ENCODE assay signal across 8 mouse cellular contexts in genomic region chr5:24424861-24425411, GRCm38 (mm10). TPM values are rescaled to one million over a fixed set of nuclear protein-coding genes. Genes with fewer than 3 reads are reported as not detected.
DNase-seq lines count a peak whose midpoint lies in the region; ATAC-seq and TF ChIP-seq lines count a peak whose summit lies in the region.

No protein-coding gene starts in this region.

- peaks cover 2% of the 10 kb centered on the region; the same call in 1 of the 2 replicates for H3K27me3 ChIP-seq in forebrain, embryonic 11.5 days (ENCODE audit: control insufficient read depth, insufficient read depth, low read length)
- H3K27me3 ChIP-seq in heart, postnatal 0 days (ENCODE audit: control insufficient read depth, insufficient read depth, low read length) = no peaks in the 10 kb centered on the region
- no peaks in the 10 kb centered on the region for H3K27me3 ChIP-seq in lung, embryonic 15.5 days

- ATAC-seq in forebrain, embryonic 11.5 days (replicated peaks; ENCODE audit: low FRiP score) = no peak
- ATAC-seq in heart, postnatal 0 days (ENCODE audit: insufficient read depth, low read depth) = peak; percentile 45
- peak; percentile 50 for ATAC-seq in lung, embryonic 15.5 days (ENCODE audit: borderline replicate concordance, extremely low read depth, low FRiP score, low TSS enrichment)

- WGBS in bone marrow, adult 2 months = under 1% methylated on average over 58 of the region's 60 CpGs
- WGBS in forebrain, embryonic 11.5 days = under 1% methylated on average over 47 of the region's 60 CpGs
- WGBS in heart, postnatal 0 days = 1% methylated on average over 53 of the region's 60 CpGs
- under 1% methylated on average over 58 of the region's 60 CpGs for WGBS in lung, embryonic 15.5 days

- no peaks in the 10 kb centered on the region; the same call in 1 of the 2 replicates for H3K4me1 ChIP-seq in bone marrow, adult 2 months (ENCODE audit: control insufficient read depth, insufficient read depth, low read length)
- peaks cover 38% of the 10 kb centered on the region for H3K4me1 ChIP-seq in forebrain, embryonic 11.5 days (replicated peaks; ENCODE audit: control insufficient read depth, insufficient read depth, low read length)
- H3K4me1 ChIP-seq in heart, postnatal 0 days (ENCODE audit: control insufficient read depth, insufficient read depth) = peaks cover 24% of the 10 kb centered on the region
- peaks cover 55% of the 10 kb centered on the region for H3K4me1 ChIP-seq in lung, embryonic 15.5 days

- no peak for TF ChIP-seq CTCF in bone marrow, adult 2 months (IDR thresholded peaks at IDR 0.05; ENCODE audit: control insufficient read depth, insufficient read depth, low read length)
- no peak for TF ChIP-seq CTCF in heart, postnatal 0 days (IDR thresholded peaks at IDR 0.05; ENCODE audit: low read depth)

- TF ChIP-seq POLR2A in bone marrow, adult 2 months (IDR thresholded peaks at IDR 0.05; ENCODE audit: borderline replicate concordance, control insufficient read depth, low read depth, low read length) = peak; percentile 48; the same call in 1 of the 2 replicates

- DNase-seq in CD4-positive helper T cell, adult 2 months (ENCODE audit: low read depth, low spot score) = peak; percentile 95
- peak; percentile 91 for DNase-seq in forebrain, embryonic 11.5 days (ENCODE audit: low spot score)
- DNase-seq in heart, postnatal 0 days (ENCODE audit: low spot score) = peak; percentile 93
- peak; percentile 87 to 95 for DNase-seq in kidney, postnatal 36 days
- DNase-seq in ovary, postnatal 10 days (ENCODE audit: low spot score) = peak; percentile 75
- DNase-seq in thymus, postnatal 0 days (ENCODE audit: low spot score) = peak; percentile 93

- TF ChIP-seq EP300 in heart, postnatal 0 days (IDR thresholded peaks at IDR 0.05; ENCODE audit: low read depth) = no peak

- peak overlapping the region; percentile 95 for H3K27ac ChIP-seq in bone marrow, adult 2 months (ENCODE audit: control insufficient read depth, insufficient read depth, low read depth, low read length, poor library complexity)
- peak overlapping the region; percentile 21; the same call in 1 of the 2 replicates for H3K27ac ChIP-seq in forebrain, embryonic 11.5 days (ENCODE audit: low read depth, low read length)
- peak overlapping the region; percentile 96 for H3K27ac ChIP-seq in heart, postnatal 0 days (ENCODE audit: low read depth)
- H3K27ac ChIP-seq in lung, embryonic 15.5 days = peak overlapping the region; percentile 94

- no peaks in the 10 kb centered on the region; the same call in 1 of the 2 replicates for H3K36me3 ChIP-seq in forebrain, embryonic 11.5 days (ENCODE audit: control insufficient read depth, insufficient read depth, low read length)
- peaks cover 18% of the 10 kb centered on the region for H3K36me3 ChIP-seq in heart, postnatal 0 days (replicated peaks; ENCODE audit: control insufficient read depth, insufficient read depth, low read length)
- peaks cover 9% of the 10 kb centered on the region for H3K36me3 ChIP-seq in lung, embryonic 15.5 days

- peak overlapping the region; percentile 77 for H3K4me2 ChIP-seq in forebrain, embryonic 11.5 days (ENCODE audit: low read depth, low read length, severe bottlenecking)
- peak overlapping the region; percentile 77 for H3K4me2 ChIP-seq in heart, postnatal 0 days (ENCODE audit: low read depth, low read length)
- peak overlapping the region; percentile 91 for H3K4me2 ChIP-seq in lung, embryonic 15.5 days

- no peaks in the 10 kb centered on the region for H3K9me3 ChIP-seq in forebrain, embryonic 11.5 days (ENCODE audit: control insufficient read depth, low read length)
- no peaks in the 10 kb centered on the region for H3K9me3 ChIP-seq in heart, postnatal 0 days (replicated peaks; ENCODE audit: control insufficient read depth, low read length)
- H3K9me3 ChIP-seq in lung, embryonic 15.5 days = no peaks in the 10 kb centered on the region

- peak overlapping the region; percentile 64 for H3K9ac ChIP-seq in forebrain, embryonic 11.5 days (ENCODE audit: low read length)
- H3K9ac ChIP-seq in heart, postnatal 0 days (replicated peaks; ENCODE audit: low read depth, low read length) = peak overlapping the region; percentile 70
- H3K9ac ChIP-seq in lung, embryonic 15.5 days = peak overlapping the region; percentile 75

- peak overlapping the region; percentile 82 for H3K4me3 ChIP-seq in bone marrow, adult 2 months (replicated peaks; ENCODE audit: control insufficient read depth, low read depth, low read length)
- peak overlapping the region; percentile 60 for H3K4me3 ChIP-seq in forebrain, embryonic 11.5 days (ENCODE audit: low read depth, low read length)
- peak overlapping the region; percentile 72 for H3K4me3 ChIP-seq in heart, postnatal 0 days (ENCODE audit: low read depth, low read length)
- H3K4me3 ChIP-seq in lung, embryonic 15.5 days = peak overlapping the region; percentile 77

RNA-seq across cellular contexts. Expression of gene Slc4a2, which starts 1.3 kb away (rescaled TPM):
- 13.6 and 42.9 TPM in 2 replicates for polyA plus RNA-seq in bone marrow, adult 2 months (2011; ENCODE audit: insufficient read depth, insufficient read length, low replicate concordance, missing spikeins)
- 28.4 and 28.7 TPM in 2 replicates for polyA plus RNA-seq in forebrain, embryonic 11.5 days (2014; fragmentation: Nextera tagmentation; extraction: Ambion mirVana)
- 74.9 and 110 TPM in 2 replicates for total RNA-seq in heart, postnatal 0 days (2014; rRNA removed; ENCODE audit: low replicate concordance)
- 20.8 and 21.5 TPM in 2 replicates for polyA plus RNA-seq in heart, postnatal 0 days (2015; fragmentation: Nextera tagmentation; extraction: Ambion mirVana)
- 40.4 and 44.4 TPM in 2 replicates for polyA plus RNA-seq in lung, embryonic 15.5 days (2015; fragmentation: Nextera tagmentation; extraction: Ambion mirVana)
- 23.2 and 26.6 TPM in 2 replicates for polyA plus RNA-seq in thymus, postnatal 0 days (2015; fragmentation: Nextera tagmentation; extraction: Ambion mirVana)

RNA-seq across cellular contexts. Expression of gene Cdk5, which starts 1.6 kb away (rescaled TPM):
- 28.2 and 54.7 TPM in 2 replicates for polyA plus RNA-seq in bone marrow, adult 2 months (2011; ENCODE audit: insufficient read depth, insufficient read length, low replicate concordance, missing spikeins)
- polyA plus RNA-seq in forebrain, embryonic 11.5 days (2014; fragmentation: Nextera tagmentation; extraction: Ambion mirVana) = 47.5 and 53.9 TPM in 2 replicates
- 17.3 and 21.6 TPM in 2 replicates for total RNA-seq in heart, postnatal 0 days (2014; rRNA removed; ENCODE audit: low replicate concordance)
- 30.9 and 32.2 TPM in 2 replicates for polyA plus RNA-seq in heart, postnatal 0 days (2015; fragmentation: Nextera tagmentation; extraction: Ambion mirVana)
- 38.6 and 43.4 TPM in 2 replicates for polyA plus RNA-seq in lung, embryonic 15.5 days (2015; fragmentation: Nextera tagmentation; extraction: Ambion mirVana)
- polyA plus RNA-seq in thymus, postnatal 0 days (2015; fragmentation: Nextera tagmentation; extraction: Ambion mirVana) = 31.4 and 35.1 TPM in 2 replicates

RNA-seq across cellular contexts. Expression of gene Asic3, which starts 11.7 kb away (rescaled TPM):
- not detected in 2 replicates for polyA plus RNA-seq in bone marrow, adult 2 months (2011; ENCODE audit: insufficient read depth, insufficient read length, low replicate concordance, missing spikeins)
- not detected in 2 replicates for polyA plus RNA-seq in forebrain, embryonic 11.5 days (2014; fragmentation: Nextera tagmentation; extraction: Ambion mirVana)
- total RNA-seq in heart, postnatal 0 days (2014; rRNA removed; ENCODE audit: low replicate concordance) = not detected in 2 replicates
- 0.08 and 0.10 TPM in 2 replicates for polyA plus RNA-seq in heart, postnatal 0 days (2015; fragmentation: Nextera tagmentation; extraction: Ambion mirVana)
- polyA plus RNA-seq in lung, embryonic 15.5 days (2015; fragmentation: Nextera tagmentation; extraction: Ambion mirVana) = 0.16 TPM in 2 replicates
- 0.34 and 0.54 TPM in 2 replicates for polyA plus RNA-seq in thymus, postnatal 0 days (2015; fragmentation: Nextera tagmentation; extraction: Ambion mirVana)

RNA-seq across cellular contexts. Expression of gene Fastk, which starts 20.2 kb away (rescaled TPM):
- 54.3 and 81.0 TPM in 2 replicates for polyA plus RNA-seq in bone marrow, adult 2 months (2011; ENCODE audit: insufficient read depth, insufficient read length, low replicate concordance, missing spikeins)
- polyA plus RNA-seq in forebrain, embryonic 11.5 days (2014; fragmentation: Nextera tagmentation; extraction: Ambion mirVana) = 104 and 116 TPM in 2 replicates
- 368 and 470 TPM in 2 replicates for total RNA-seq in heart, postnatal 0 days (2014; rRNA removed; ENCODE audit: low replicate concordance)
- 219 and 223 TPM in 2 replicates for polyA plus RNA-seq in heart, postnatal 0 days (2015; fragmentation: Nextera tagmentation; extraction: Ambion mirVana)
- 91.2 and 96.3 TPM in 2 replicates for polyA plus RNA-seq in lung, embryonic 15.5 days (2015; fragmentation: Nextera tagmentation; extraction: Ambion mirVana)
- polyA plus RNA-seq in thymus, postnatal 0 days (2015; fragmentation: Nextera tagmentation; extraction: Ambion mirVana) = 86.0 and 88.5 TPM in 2 replicates

RNA-seq across cellular contexts. Expression of gene Tmub1, which starts 22.7 kb away (rescaled TPM):
- 14.4 and 22.1 TPM in 2 replicates for polyA plus RNA-seq in bone marrow, adult 2 months (2011; ENCODE audit: insufficient read depth, insufficient read length, low replicate concordance, missing spikeins)
- polyA plus RNA-seq in forebrain, embryonic 11.5 days (2014; fragmentation: Nextera tagmentation; extraction: Ambion mirVana) = 30.2 and 31.8 TPM in 2 replicates
- 30.8 and 36.7 TPM in 2 replicates for total RNA-seq in heart, postnatal 0 days (2014; rRNA removed; ENCODE audit: low replicate concordance)
- 16.5 and 17.3 TPM in 2 replicates for polyA plus RNA-seq in heart, postnatal 0 days (2015; fragmentation: Nextera tagmentation; extraction: Ambion mirVana)
- 15.9 and 18.7 TPM in 2 replicates for polyA plus RNA-seq in lung, embryonic 15.5 days (2015; fragmentation: Nextera tagmentation; extraction: Ambion mirVana)
- polyA plus RNA-seq in thymus, postnatal 0 days (2015; fragmentation: Nextera tagmentation; extraction: Ambion mirVana) = 33.7 and 35.4 TPM in 2 replicates

Comparison
In these comparisons a context has a peak if more than half of its experiments do, and no peak if none do; other contexts are left out.
1. H3K27ac ChIP-seq: peak in every context shown above with its lines; median percentile 96 in heart, postnatal 0 days; 95 in bone marrow, adult 2 months; 94 in lung, embryonic 15.5 days; 21 in forebrain, embryonic 11.5 days.